Mouse (Mus musculus): ENCODE data around the gene Ptprd. TPM values are rescaled to one million over a fixed set of nuclear protein-coding genes. Genes with fewer than 3 reads are reported as not detected.

Gene Ptprd
- polyA plus RNA-seq, 1 experiment from 2014 or later, result 112 TPM

DNA sequence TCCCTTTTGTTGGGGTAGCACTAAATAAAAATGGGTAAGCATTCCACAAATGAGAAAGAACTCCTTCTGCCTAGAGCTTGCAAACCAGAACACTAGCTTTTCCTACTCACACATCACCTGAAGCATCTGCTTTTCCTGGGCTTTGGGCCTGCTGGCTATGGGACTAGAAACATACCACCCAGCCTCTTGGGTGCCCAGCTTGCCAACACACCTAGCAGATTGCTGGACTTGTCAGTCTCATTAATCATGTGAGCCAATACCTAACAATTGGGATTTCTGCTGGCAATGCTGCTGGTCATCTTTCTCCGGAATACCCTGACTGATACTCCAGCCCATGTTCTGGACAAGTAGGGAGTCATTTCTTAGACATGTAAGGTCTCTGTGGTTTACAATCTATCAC lies 1973.9 kb downstream of the Ptprd start:
- no peaks in the 10 kb centered on the region for H3K27me3 ChIP-seq (ENCODE audit: control insufficient read depth, insufficient read depth, low read length)
- H3K9me3 ChIP-seq (ENCODE audit: control insufficient read depth, low read length), result no peaks in the 10 kb centered on the region
- H3K4me2 ChIP-seq (replicated peaks), result no peak overlapping the region
- H3K4me1 ChIP-seq (replicated peaks; ENCODE audit: control insufficient read depth, insufficient read depth, low read length), result peaks cover 37% of the 10 kb centered on the region
- ATAC-seq (ENCODE audit: low FRiP score) (no peak), DNase-seq (ENCODE audit: low spot score) (no peak)
- peak overlapping the region; percentile 72; the same call in 1 of the 2 replicates for H3K27ac ChIP-seq
- no peaks in the 10 kb centered on the region for H3K36me3 ChIP-seq (replicated peaks; ENCODE audit: control insufficient read depth, insufficient read depth)
- 47% methylated on average over 1 of the region's 1 CpGs for WGBS
- no peak overlapping the region for H3K4me3 ChIP-seq (replicated peaks; ENCODE audit: low read length)
- H3K9ac ChIP-seq, result no peak overlapping the region

DNA sequence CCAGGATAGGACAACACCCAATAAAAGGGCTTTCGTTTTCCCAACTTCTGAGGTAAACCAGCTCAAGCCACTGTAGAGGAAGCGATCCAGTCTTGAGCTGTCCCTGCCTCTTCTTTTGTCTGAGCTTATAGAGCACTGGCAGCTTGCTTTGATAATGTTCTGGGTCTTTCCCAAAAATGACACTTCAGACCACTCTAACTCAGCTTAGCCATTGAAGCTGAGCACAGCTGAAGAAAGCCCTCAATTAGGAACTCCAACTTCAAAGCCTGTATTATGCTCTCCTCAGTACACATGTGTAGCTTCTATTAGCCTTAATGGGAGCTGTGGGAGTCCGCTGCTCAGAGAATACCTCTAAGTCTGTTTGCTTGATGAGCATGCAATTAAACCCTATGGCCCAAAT lies 1988.0 kb downstream of the Ptprd start:
- Histone ChIP-seq H3K36me3 (replicated peaks; ENCODE audit: control insufficient read depth, insufficient read depth) (no peaks in the 10 kb centered on the region), H3K9ac (no peak overlapping the region), H3K27ac (no peak overlapping the region), H3K27me3 (ENCODE audit: control insufficient read depth, insufficient read depth, low read length) (no peaks in the 10 kb centered on the region), H3K4me1 (replicated peaks; ENCODE audit: control insufficient read depth, insufficient read depth, low read length) (no peaks in the 10 kb centered on the region), H3K9me3 (ENCODE audit: control insufficient read depth, low read length) (no peaks in the 10 kb centered on the region), H3K4me2 (replicated peaks) (no peak overlapping the region), H3K4me3 (replicated peaks; ENCODE audit: low read length) (no peak overlapping the region)
- DNase-seq (ENCODE audit: low spot score) (no peak), ATAC-seq (ENCODE audit: low FRiP score) (no peak)
- WGBS, result 53% methylated on average over 3 of the region's 3 CpGs

DNA sequence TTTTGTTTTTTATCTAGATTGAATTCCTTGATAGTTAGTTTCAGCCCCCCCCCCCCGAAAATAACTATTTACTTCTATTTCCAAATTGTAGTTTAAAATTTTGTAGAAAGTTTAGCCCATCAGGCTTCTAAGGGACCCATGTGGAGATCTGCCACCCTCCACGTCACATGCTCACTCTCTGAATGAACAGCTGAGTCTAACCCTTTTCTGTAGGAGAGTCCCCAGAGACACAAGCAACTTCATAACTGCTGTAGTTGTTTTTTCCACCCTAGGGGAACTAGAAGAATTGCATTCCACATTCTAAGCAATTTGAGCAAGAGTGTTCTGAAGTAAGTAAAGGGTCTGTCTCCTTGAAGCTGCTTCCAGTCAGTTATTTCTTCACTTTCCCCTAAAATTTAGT lies 1989.2 kb downstream of the Ptprd start:
- H3K27me3 ChIP-seq (ENCODE audit: control insufficient read depth, insufficient read depth, low read length), result no peaks in the 10 kb centered on the region
- H3K9me3 ChIP-seq (ENCODE audit: control insufficient read depth, low read length), result no peaks in the 10 kb centered on the region
- no peak overlapping the region for H3K9ac ChIP-seq
- H3K4me3 ChIP-seq (replicated peaks; ENCODE audit: low read length), result no peak overlapping the region
- H3K36me3 ChIP-seq (replicated peaks; ENCODE audit: control insufficient read depth, insufficient read depth), result no peaks in the 10 kb centered on the region
- 47% methylated on average over 2 of the region's 2 CpGs for WGBS
- H3K4me1 ChIP-seq (replicated peaks; ENCODE audit: control insufficient read depth, insufficient read depth, low read length), result no peaks in the 10 kb centered on the region
- no peak overlapping the region for H3K27ac ChIP-seq
- ATAC-seq (ENCODE audit: low FRiP score), result no peak
- DNase-seq (ENCODE audit: low spot score), result no peak
- no peak overlapping the region for H3K4me2 ChIP-seq (replicated peaks)

DNA sequence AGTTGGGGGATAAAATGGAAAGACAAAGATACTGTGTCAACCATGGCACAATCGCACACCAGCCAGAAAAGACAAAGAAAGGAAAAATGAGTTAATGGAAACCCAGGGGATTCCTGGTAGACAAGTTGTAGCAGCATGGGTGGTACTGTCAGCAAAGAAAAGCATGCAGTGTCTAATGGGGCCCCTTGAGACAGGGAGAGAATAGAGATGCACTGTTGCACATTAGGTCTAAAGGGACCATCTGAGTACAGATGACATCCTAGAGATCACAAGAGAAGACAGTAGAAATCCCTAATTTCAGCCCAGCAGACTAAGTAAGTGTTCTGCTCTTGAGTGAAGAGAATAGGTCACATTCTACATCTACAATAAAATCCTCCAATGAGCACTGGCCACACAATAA lies 1993.7 kb downstream of the Ptprd start:
- WGBS, result 59% methylated on average over 1 of the region's 1 CpGs
- H3K36me3 ChIP-seq (replicated peaks; ENCODE audit: control insufficient read depth, insufficient read depth), result no peaks in the 10 kb centered on the region
- H3K9ac ChIP-seq, result no peak overlapping the region
- no peak overlapping the region for H3K27ac ChIP-seq
- no peak overlapping the region for H3K4me2 ChIP-seq (replicated peaks)
- DNase-seq (ENCODE audit: low spot score) (no peak), ATAC-seq (ENCODE audit: low FRiP score) (no peak)
- H3K4me1 ChIP-seq (replicated peaks; ENCODE audit: control insufficient read depth, insufficient read depth, low read length), result no peaks in the 10 kb centered on the region
- H3K4me3 ChIP-seq (replicated peaks; ENCODE audit: low read length), result no peak overlapping the region
- no peaks in the 10 kb centered on the region for H3K27me3 ChIP-seq (ENCODE audit: control insufficient read depth, insufficient read depth, low read length)
- H3K9me3 ChIP-seq (ENCODE audit: control insufficient read depth, low read length), result no peaks in the 10 kb centered on the region

DNA sequence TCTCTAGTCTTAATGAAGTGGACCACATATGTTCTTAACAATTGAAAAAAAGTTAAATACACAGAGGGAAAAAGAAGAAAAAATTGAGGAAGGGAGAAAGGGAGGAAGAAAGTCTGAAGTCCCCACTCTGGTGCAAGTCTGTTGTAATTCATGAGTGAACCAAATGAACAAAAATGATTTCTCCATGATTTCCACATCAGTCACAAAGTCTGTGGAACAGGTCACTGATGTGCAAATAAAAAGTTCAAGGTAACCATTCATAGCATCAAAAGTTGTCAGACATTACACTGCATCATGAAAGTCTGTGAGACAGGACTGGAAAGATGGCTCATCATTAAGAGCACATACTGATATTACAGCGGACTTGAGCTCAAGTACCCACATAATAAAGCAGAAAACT lies 1996.6 kb downstream of the Ptprd start:
- no peak overlapping the region for H3K9ac ChIP-seq

DNA sequence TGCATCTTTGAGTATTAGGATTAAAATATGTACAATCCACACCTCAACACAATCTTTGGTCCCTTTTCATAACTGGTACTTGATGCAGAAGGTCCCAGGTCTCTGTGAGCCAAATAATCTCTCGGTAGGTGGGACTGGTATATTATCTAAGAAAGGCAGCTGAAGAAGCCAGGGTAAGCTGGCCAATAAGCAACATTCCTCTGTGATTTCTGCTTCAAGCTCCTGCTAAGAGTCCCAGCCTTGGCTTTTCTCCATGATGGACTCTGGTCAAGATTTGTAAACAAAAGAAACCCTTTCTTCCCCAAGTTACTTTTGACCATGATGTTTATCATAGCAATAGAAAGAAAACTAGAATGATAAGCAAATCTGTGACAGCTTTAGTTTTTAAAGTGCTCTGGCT lies 2012.4 kb downstream of the Ptprd start:
- DNase-seq (ENCODE audit: low spot score) (no peak), ATAC-seq (ENCODE audit: low FRiP score) (no peak)
- H3K4me1 ChIP-seq (replicated peaks; ENCODE audit: control insufficient read depth, insufficient read depth, low read length), result no peaks in the 10 kb centered on the region
- H3K4me3 ChIP-seq (replicated peaks; ENCODE audit: low read length), result no peak overlapping the region
- H3K27me3 ChIP-seq (ENCODE audit: control insufficient read depth, insufficient read depth, low read length), result no peaks in the 10 kb centered on the region
- H3K9ac ChIP-seq, result no peak overlapping the region
- H3K36me3 ChIP-seq (replicated peaks; ENCODE audit: control insufficient read depth, insufficient read depth), result no peaks in the 10 kb centered on the region
- no peak overlapping the region for H3K27ac ChIP-seq
- no peaks in the 10 kb centered on the region for H3K9me3 ChIP-seq (ENCODE audit: control insufficient read depth, low read length)
- 67% methylated on average over 1 of the region's 1 CpGs for WGBS
- no peak overlapping the region for H3K4me2 ChIP-seq (replicated peaks)

More for the DNA sequence above, 1996.6 kb downstream of the Ptprd start:
- no peak overlapping the region for H3K4me2 ChIP-seq (replicated peaks)
- WGBS, result 98% methylated on average over 1 of the region's 1 CpGs
- no peaks in the 10 kb centered on the region for H3K9me3 ChIP-seq (ENCODE audit: control insufficient read depth, low read length)
- H3K27ac ChIP-seq, result no peak overlapping the region
- no peaks in the 10 kb centered on the region for H3K4me1 ChIP-seq (replicated peaks; ENCODE audit: control insufficient read depth, insufficient read depth, low read length)
- H3K4me3 ChIP-seq (replicated peaks; ENCODE audit: low read length), result no peak overlapping the region
- no peaks in the 10 kb centered on the region for H3K36me3 ChIP-seq (replicated peaks; ENCODE audit: control insufficient read depth, insufficient read depth)
- ATAC-seq (ENCODE audit: low FRiP score), result no peak
- no peak for DNase-seq (ENCODE audit: low spot score)
- H3K27me3 ChIP-seq (ENCODE audit: control insufficient read depth, insufficient read depth, low read length), result no peaks in the 10 kb centered on the region

DNA sequence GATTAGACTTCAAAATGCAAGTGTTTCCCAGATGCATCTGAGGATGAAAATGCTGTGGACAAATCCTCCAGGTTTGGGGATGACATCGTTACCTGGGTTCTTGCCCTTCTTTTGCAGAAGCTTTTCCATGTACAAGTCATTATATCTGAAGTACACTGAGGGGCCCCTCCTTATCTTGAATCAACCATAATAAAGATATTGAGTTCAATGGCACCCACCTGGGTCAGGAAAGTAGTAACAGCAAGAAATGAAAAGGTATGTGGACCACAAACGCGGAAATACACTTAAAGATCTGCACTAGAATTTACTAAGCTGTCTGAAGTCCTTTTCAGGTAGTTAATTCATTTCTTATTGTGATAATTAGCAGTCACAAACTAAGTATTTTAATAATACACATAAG lies 2017.0 kb downstream of the Ptprd start:
- 96% methylated on average over 3 of the region's 3 CpGs for WGBS
- DNase-seq (ENCODE audit: low spot score), result no peak
- Histone ChIP-seq H3K4me2 (replicated peaks) (no peak overlapping the region), H3K9me3 (ENCODE audit: control insufficient read depth, low read length) (no peaks in the 10 kb centered on the region), H3K36me3 (replicated peaks; ENCODE audit: control insufficient read depth, insufficient read depth) (no peaks in the 10 kb centered on the region), H3K27me3 (ENCODE audit: control insufficient read depth, insufficient read depth, low read length) (no peaks in the 10 kb centered on the region), H3K27ac (no peak overlapping the region), H3K4me1 (replicated peaks; ENCODE audit: control insufficient read depth, insufficient read depth, low read length) (no peaks in the 10 kb centered on the region), H3K4me3 (replicated peaks; ENCODE audit: low read length) (no peak overlapping the region), H3K9ac (no peak overlapping the region)
- no peak for ATAC-seq (ENCODE audit: low FRiP score)

DNA sequence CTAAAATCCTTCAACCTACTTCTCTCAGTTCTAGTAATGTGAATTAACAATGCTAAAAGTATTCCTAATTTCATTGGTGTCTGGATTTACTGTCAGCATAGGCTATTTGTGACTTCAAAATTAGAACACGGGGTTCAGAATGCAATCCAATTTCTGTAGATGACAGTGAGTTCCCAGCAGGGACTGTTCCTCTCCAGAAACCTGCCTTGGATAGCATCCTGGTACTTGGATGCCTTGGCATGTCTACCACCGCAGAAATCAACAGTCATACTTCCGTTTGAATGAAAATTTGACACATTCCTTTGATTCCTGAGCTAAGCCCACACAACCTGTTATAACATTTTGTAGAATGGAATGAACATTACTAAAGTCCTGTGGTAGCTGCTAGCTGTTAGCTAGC lies 2018.3 kb downstream of the Ptprd start:
- no peaks in the 10 kb centered on the region for H3K36me3 ChIP-seq (replicated peaks; ENCODE audit: control insufficient read depth, insufficient read depth)
- DNase-seq (ENCODE audit: low spot score), result no peak
- no peaks in the 10 kb centered on the region for H3K4me1 ChIP-seq (replicated peaks; ENCODE audit: control insufficient read depth, insufficient read depth, low read length)
- ATAC-seq (ENCODE audit: low FRiP score), result no peak
- H3K27ac ChIP-seq, result no peak overlapping the region
- no peak overlapping the region for H3K9ac ChIP-seq
- no peaks in the 10 kb centered on the region for H3K9me3 ChIP-seq (ENCODE audit: control insufficient read depth, low read length)
- H3K4me3 ChIP-seq (replicated peaks; ENCODE audit: low read length), result no peak overlapping the region
- 82% methylated on average over 3 of the region's 3 CpGs for WGBS
- H3K4me2 ChIP-seq (replicated peaks), result no peak overlapping the region
- no peaks in the 10 kb centered on the region for H3K27me3 ChIP-seq (ENCODE audit: control insufficient read depth, insufficient read depth, low read length)

DNA sequence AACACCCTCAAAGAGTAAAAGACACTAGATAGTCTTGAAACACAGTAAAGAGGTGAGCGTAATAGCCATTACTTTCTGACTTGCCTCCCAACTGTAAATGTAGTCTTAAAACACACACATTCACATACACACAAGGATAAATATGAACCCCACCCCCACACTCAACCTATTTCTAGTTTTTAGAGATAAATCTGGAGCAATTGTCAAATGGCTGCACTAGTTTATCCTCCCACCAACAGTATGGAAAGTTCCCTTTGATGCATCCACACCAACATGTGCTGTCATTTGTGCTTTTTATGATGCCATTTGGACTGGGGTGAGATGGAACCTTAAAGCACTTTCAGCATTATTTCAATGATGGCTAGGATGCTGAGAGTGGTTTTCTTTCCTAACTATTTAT lies 2019.7 kb downstream of the Ptprd start:
- H3K9ac ChIP-seq, result no peak overlapping the region
- ATAC-seq (ENCODE audit: low FRiP score) (no peak), DNase-seq (ENCODE audit: low spot score) (no peak)
- no peak overlapping the region for H3K4me2 ChIP-seq (replicated peaks)
- H3K4me3 ChIP-seq (replicated peaks; ENCODE audit: low read length), result no peak overlapping the region
- H3K4me1 ChIP-seq (replicated peaks; ENCODE audit: control insufficient read depth, insufficient read depth, low read length), result no peaks in the 10 kb centered on the region
- H3K27me3 ChIP-seq (ENCODE audit: control insufficient read depth, insufficient read depth, low read length), result no peaks in the 10 kb centered on the region
- no peaks in the 10 kb centered on the region for H3K36me3 ChIP-seq (replicated peaks; ENCODE audit: control insufficient read depth, insufficient read depth)
- no peak overlapping the region for H3K27ac ChIP-seq
- no peaks in the 10 kb centered on the region for H3K9me3 ChIP-seq (ENCODE audit: control insufficient read depth, low read length)
- 100% methylated on average over 1 of the region's 1 CpGs for WGBS

DNA sequence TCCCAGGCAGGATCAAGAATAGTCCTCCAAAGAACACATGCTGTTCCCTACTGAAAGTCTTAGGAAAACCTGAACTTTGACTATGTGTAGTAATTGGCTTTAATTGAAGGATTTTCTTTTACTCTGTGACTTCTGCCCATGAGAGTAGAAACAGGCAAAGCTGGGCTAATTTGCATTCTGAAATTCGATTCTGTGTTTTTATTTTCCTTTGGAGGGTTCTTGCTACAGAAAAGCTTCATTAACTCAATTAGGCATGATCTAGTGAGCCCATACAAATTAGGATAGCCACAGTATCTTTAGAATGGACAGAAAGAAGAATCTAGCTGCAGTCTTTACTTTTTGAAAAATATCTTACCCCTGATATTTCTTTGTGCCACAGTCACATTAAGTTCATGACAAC lies 2021.0 kb downstream of the Ptprd start:
- ATAC-seq (ENCODE audit: low FRiP score), result no peak

More for the DNA sequence above, 2021.0 kb downstream of the Ptprd start:
- Histone ChIP-seq H3K36me3 (replicated peaks; ENCODE audit: control insufficient read depth, insufficient read depth) (no peaks in the 10 kb centered on the region), H3K4me2 (replicated peaks) (no peak overlapping the region), H3K9ac (no peak overlapping the region), H3K27me3 (ENCODE audit: control insufficient read depth, insufficient read depth, low read length) (no peaks in the 10 kb centered on the region), H3K9me3 (ENCODE audit: control insufficient read depth, low read length) (no peaks in the 10 kb centered on the region), H3K4me3 (replicated peaks; ENCODE audit: low read length) (no peak overlapping the region), H3K27ac (no peak overlapping the region), H3K4me1 (replicated peaks; ENCODE audit: control insufficient read depth, insufficient read depth, low read length) (no peaks in the 10 kb centered on the region)
- no peak for DNase-seq (ENCODE audit: low spot score)
- 7% methylated on average over 1 of the region's 1 CpGs for WGBS

Measured in hindbrain, embryonic 14.5 days (tissue).